Mouse (Mus musculus) liver, postnatal 0 days (tissue): ENCODE results near the gene Pbx3.

ENCODE experiments used
- CTCF ChIP-seq: sonication (generic); IDR thresholded peaks from 2 replicates; pipeline ENCODE4 v1.5.1; 2016; ENCODE audit warnings: antibody characterized with exemption, low read depth
- EP300 ChIP-seq: IDR thresholded peaks from 2 replicates; pipeline ENCODE4 v1.6.1; 2016; ENCODE audit warnings: antibody characterized with exemption, low read depth, mild to moderate bottlenecking

- TF ChIP-seq CTCF: no peak
- TF ChIP-seq EP300: no peak
Observed at GRCm38 (mm10) chr2:34371441-34372304, 1.3 kb downstream of the Pbx3 start.
